Mouse (Mus musculus): ENCODE results near the gene Ankzf1. TPM values are rescaled to one million over a fixed set of nuclear protein-coding genes. Genes with fewer than 3 reads are reported as not detected.

Ankzf1 gene
- total RNA-seq, 2 experiments from 2014 or later: 19.9 to 21.0 TPM

DNA sequence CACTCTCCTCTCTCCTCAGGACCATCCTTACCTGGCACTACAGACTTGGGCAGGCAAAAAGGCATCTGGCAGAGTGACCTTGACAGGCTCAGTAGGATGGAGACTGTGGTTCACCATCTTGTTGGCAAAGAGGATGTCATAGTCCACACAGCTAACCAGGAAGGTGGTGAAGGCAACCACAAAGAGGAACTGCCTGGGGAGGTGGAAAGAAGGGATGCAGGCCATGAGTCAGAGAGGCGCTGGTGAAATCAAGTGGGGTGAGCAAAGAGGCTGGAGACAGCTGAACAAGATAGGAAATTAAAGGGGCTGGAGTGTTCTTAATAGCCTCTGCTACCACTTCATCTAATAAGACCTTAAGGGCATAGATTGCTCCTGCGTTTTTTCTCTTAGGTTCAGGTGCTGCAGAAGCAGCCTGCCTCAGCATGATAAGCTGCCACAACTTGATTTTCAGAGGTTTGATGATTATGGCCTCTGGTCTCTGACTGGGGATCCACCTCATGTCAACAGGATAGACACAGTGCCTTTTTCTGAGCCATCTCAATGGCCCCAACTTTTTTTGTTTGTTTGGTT lies 4.0 kb upstream of the Ankzf1 start:
- no peak for DNase-seq (ENCODE audit: low spot score in 2 of 2)

DNA sequence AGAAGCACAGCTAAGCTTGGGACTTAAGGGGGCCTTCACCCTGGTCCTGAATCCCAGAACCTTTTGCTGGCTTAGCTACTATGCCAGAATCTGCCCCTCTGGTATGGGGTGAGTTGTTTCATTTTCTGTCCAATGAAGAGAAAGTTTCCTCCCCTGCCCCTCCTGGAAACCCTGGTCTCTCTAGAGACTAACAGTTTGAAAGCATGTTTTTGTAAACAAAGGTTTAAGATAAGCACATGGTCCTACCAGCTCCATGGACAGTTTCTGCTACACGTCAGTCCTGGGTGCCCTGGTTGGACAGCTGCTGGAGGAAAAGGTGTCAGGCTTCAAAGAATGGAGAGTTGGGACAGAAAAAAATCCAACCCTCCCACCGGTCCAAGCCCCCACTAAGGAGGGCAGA lies 1.4 kb upstream of the Ankzf1 start:
- no peak for DNase-seq (ENCODE audit: low spot score in 2 of 2)

GRCm38 (mm10) chr1:75191258-75191621 lies 711 bp upstream of the Ankzf1 start:
- no peak for DNase-seq (ENCODE audit: low spot score in 2 of 2)

DNA sequence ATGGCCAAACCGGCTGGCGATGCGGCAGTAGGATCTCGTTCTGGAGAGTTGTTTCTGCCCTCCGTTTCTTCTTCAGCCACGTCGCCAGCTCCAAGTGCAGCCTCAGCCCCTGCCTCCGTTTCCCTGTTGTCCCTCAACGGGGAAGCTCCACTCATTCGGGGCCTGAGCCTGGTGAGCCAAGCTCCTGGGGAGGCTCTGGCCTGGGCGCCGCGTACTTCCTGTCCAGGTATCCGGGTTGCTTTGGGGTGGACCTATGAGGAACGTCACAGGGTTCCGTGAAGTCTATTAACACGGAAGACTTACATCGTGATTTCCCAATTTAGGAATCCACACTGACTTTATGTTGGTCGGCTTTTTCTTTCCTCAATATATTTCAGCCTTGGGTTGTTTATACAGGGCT lies 501 bp downstream of the Ankzf1 start:
- peak in 1 of 2 experiments; percentile 45 for DNase-seq (ENCODE audit: low spot score in 2 of 2)

DNA sequence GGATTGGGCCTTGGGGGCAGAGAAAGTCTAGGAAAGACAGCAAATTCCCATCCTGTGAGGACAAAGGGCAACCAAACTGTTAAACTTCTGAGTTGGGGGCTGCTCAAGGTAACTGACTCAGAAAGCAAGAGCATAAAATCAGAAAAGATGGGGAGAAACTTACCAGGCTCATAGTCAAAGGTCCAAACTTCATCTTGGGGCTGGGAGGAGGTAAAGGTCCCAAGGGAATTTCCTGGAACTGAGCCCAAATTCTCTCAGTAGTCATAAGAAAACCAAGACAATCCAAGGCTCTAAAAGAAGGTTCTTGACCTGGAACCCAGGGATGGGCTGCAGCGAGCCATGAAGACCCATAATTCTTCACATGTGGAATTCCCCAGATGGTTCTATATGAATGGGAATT lies 9.3 kb downstream of the Ankzf1 start:
- DNase-seq (ENCODE audit: low spot score in 2 of 2): no peak

DNA sequence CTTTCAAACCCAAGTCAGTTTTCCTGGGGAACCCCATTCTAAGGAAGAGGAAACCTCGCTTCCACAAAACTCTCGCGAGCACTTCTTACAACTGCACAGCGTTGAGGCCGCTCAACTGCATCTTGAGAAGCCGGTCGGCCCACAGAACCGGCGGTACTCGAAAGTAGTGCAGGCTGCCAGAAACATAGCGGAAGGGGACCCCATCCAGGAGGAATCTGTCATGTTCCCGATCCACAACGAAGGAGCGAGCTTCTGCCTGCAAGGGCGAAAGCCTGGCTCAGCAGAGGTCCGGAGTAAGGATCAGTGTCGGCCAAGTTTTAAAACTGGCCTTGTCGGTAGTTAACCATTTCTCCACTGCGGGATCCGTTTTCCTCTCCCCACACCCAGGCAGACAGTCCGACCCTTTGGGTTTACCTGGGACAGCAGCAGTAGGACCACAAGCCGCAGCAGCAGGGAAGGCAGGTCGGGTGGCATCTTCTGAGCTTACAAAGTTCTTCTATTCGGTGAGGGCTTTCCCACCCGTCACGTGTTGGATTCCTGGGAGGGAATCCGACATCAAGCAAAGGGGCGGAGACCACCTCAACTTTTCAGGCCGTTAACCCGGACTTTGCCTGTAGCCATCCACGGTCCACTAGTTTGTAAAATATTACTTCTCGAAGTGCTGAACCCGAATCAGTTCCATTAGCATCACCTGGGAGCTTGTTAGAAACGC lies 17.2 kb downstream of the Ankzf1 start:
- DNase-seq (ENCODE audit: low spot score in 2 of 2): peak in 1 of 2 experiments; percentile 36

- peak; percentile 95 to 97 for DNase-seq (ENCODE audit: low spot score in 2 of 2)
Observed at GRCm38 (mm10) chr1:75210136-75211087, 18.5 kb downstream of the Ankzf1 start, which contains the start of the genes Glb1l and Stk16. Gene Glb1l, minus strand, starts transcription at chr1:75210813. Gene Stk16, plus strand, starts transcription at chr1:75210838.

DNA sequence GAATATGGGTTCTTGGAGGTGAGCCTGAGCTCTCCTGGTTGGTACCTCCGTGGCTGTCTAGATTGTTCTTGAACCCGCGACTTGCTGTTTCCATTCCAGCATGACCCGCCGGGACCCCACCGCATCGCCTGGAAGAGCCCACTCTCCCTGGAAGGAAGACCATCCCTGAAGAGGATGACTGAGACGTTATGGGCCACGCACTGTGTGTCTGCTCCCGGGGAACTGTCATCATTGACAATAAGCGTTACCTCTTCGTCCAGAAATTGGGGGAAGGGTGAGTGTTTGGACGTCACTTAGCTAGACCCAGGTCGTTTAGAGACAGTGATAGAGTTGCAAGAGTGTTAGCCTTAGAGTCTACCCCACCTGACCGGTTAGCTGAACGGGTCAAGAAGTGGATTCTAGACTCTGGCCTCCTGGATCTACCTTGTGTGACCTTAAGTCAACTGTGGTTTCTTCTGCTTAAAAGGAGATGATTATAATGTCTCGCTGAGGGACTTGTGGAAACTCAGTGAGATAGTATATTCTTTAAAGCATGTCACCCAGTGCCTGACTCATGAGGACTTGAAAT lies 19.3 kb downstream of the Ankzf1 start:
- DNase-seq (ENCODE audit: low spot score in 2 of 2): no peak

- DNase-seq (ENCODE audit: low spot score in 2 of 2): no peak
Observed at GRCm38 (mm10) chr1:75212542-75212941, 20.6 kb downstream of the Ankzf1 start.

DNA sequence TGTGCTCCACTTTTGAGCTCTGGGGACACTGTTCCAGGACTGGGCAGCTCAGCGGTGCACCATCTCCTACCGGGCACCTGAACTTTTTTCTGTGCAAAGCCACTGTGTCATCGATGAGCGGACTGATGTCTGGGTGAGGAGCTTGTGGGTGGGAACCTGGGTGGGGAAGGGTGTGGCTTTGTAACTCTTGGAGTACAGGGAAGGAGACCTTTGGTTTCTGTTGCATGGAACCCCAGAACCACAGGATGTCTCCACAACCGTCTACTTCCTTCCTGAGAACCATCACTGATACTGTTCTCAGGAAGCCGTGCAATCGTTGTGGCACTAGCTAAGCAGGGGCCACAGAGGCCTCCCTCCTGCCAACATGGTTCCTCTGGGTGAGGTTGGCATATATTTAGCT lies 21.1 kb downstream of the Ankzf1 start:
- DNase-seq (ENCODE audit: low spot score in 2 of 2): no peak

DNA sequence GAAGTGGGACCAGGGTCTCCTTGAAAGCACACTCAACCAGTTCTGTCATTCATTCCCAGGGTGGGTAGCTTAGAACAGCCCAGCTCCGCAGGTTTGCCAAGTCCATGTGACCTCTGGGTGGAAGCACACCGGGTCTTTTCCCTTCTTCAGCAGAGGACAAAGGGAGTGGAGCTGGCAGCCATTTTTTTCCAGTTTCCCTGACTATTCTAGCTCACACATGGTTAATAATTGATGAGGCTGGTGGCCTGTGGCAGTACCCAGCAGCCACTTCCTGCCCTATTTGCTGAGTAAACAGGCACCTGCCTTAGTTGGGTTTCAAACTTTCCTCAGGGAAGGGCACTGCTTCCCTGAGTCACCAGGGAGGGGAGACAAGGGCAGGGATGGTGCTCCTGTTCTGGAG lies 22.5 kb downstream of the Ankzf1 start:
- no peak for DNase-seq (ENCODE audit: low spot score in 2 of 2)

DNA sequence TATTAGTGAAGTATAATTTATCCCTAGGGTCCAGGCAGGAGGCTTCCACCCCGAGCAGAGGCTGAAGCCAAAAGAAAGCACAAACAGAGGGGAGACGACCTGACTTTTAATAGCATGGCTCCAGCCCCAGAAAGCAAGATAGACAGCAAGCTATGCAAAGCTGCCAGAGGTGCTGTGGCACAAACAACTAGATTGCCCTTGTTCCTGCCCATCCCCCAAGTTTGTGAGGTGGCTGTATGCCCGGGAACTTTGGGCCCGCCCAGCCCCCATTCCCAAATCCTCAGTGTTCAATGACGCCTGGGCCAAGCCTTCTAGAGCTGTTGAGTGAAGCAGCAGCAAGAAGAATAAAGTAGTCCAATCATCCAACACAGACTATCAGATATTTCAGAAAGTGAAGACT lies 22.9 kb downstream of the Ankzf1 start:
- peak; percentile 70 to 80 for DNase-seq (ENCODE audit: low spot score in 2 of 2)

GRCm38 (mm10) chr1:75215785-75216184 lies 23.8 kb downstream of the Ankzf1 start:
- no peak for DNase-seq (ENCODE audit: low spot score in 2 of 2)

DNA sequence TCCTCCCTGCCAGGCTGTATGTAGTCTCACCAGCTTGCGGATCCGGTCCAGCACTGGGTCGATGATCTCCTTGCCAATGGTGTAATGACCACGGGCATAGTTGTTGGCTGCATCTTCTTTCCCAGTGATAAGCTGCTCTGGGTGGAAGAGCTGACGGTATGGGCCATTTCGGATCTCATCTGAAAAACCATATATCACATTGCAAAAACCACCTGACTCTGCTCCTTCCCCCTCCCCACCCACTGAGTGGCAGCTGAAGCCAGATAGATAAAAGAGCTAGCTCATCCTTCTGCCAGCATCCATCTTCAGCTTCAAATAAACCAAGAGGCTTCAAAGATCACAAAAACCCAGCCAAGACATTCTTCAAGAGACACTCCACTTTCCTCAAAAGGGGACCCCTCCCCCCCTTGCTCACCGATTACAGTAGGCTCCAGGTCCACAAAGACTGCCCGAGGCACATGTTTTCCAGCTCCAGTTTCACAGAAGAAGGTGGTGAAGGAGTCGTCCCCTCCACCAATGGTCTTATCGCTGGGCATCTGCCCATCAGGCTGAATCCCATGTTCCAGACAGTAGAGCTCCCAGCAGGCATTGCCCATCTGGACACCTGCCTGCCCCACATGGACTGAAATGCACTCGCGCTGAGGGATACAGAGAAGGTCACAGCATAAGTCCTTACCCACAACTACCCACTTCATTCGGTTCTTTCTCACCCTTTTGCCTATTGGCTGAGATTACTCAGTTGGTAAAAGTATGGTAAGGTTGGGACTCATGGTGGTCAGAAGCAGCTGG lies 25.0 kb downstream of the Ankzf1 start:
- no peak for DNase-seq (ENCODE audit: low spot score in 2 of 2)

DNA sequence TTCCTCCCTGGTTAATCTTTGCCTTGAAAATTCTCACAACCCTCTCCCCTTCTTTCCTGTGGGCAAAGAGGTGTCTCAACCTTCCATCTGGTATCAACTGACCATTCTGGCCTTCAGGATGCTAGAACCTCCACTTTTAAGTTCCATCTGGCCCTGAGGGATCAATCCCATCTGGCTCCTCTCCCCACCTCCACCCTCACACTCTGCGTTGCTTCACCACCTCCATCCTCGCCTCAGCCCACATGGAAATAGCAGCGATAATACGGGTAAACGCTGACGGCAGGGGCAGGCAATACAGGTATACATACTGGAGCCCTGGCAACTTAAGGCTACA lies 25.9 kb downstream of the Ankzf1 start:
- no peak for DNase-seq (ENCODE audit: low spot score in 2 of 2)

- peak; percentile 49 to 63 for DNase-seq (ENCODE audit: low spot score in 2 of 2)
Observed at GRCm38 (mm10) chr1:75218227-75219001, 26.5 kb downstream of the Ankzf1 start.

- peak; percentile 80 to 89 for DNase-seq (ENCODE audit: low spot score in 2 of 2)
Observed at GRCm38 (mm10) chr1:75219078-75219477, 27.1 kb downstream of the Ankzf1 start.

DNA sequence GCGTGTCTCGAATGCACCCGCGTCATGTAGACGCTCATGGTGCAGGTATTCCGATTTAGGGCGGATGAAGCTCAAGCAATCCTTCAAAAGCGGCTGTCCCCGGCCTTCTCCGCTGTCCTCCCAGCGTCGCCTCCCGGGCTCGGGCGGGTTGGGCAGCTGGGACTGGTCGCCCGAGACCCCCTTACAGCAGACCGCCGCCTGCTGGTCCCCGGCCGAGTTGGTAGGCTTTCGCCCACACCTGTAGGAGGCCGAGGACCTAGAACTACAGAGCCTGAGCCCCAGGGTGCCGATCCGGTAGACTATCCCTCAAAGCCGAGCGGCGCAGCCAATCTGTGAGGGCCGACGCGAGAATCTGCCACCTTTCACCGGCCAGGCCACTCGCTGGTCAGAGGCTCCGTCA lies 27.6 kb downstream of the Ankzf1 start, which contains the start of gene Tuba4a:
Gene Tuba4a (minus strand): TSS at position 335 of the 400 bp plus-strand sequence.
- no peak for DNase-seq (ENCODE audit: low spot score in 2 of 2)

DNA sequence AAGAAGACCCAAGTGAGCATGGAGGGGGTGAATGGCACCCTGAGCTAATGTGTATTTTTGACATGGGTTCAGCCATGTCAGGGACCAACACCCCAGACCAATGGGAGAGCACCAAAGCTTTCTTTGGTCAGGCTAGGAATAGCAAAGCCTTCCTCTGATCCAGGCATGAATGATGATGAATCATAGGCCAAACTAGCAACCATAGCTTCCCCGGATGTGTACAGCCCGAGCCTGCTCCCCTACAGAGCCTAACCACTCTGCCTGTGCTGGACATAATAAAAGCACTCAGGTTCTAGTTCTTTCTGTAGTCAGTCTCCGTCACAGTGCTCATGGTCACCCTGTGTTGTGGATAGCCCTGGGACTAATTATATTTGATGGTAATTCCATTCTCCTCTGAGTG lies 29.6 kb downstream of the Ankzf1 start:
- DNase-seq (ENCODE audit: low spot score in 2 of 2): no peak

- no peak for DNase-seq (ENCODE audit: low spot score in 2 of 2)
Observed at GRCm38 (mm10) chr1:75222926-75223325, 31.0 kb downstream of the Ankzf1 start.
